Mouse (Mus musculus) forebrain, embryonic 13.5 days (tissue): ENCODE data around the gene Trio. TPM values are rescaled to one million over a fixed set of nuclear protein-coding genes. Genes with fewer than 3 reads are reported as not detected.

Experiments used
- ATAC-seq: fragments of 200-750 bp; cut with Nextera tagmentation; 2 replicates; pipeline ENCODE4 v1.8.0; 2017
- H3K27ac ChIP-seq: fragments of 300-500 bp; sonication (generic); 2 replicates; pipeline ENCODE4 v1.5.1; 2015; ENCODE audit warnings: inconsistent platforms, mild to moderate bottlenecking, moderate library complexity
- H3K27me3 ChIP-seq: fragments of 300-500 bp; sonication (generic); 2 replicates; pipeline ENCODE4 v1.6.1; 2015; ENCODE audit warnings: mild to moderate bottlenecking, inconsistent platforms
- H3K36me3 ChIP-seq: fragments of 300-500 bp; sonication (generic); 2 replicates; pipeline ENCODE4 v1.6.1; 2015; ENCODE audit warnings: mild to moderate bottlenecking, inconsistent platforms; ENCODE audit not compliant: poor library complexity, severe bottlenecking
- H3K4me1 ChIP-seq: fragments of 300-500 bp; sonication (generic); 2 replicates; pipeline ENCODE4 v1.6.1; 2015; ENCODE audit warnings: inconsistent platforms
- H3K4me2 ChIP-seq: fragments of 300-500 bp; sonication (generic); 2 replicates; pipeline ENCODE4 v1.6.1; 2015; ENCODE audit warnings: inconsistent platforms, mild to moderate bottlenecking, moderate library complexity
- H3K4me3 ChIP-seq: fragments of 300-500 bp; sonication (generic); 2 replicates; pipeline ENCODE4 v1.5.1; 2015; ENCODE audit warnings: mild to moderate bottlenecking, inconsistent platforms
- H3K9ac ChIP-seq: fragments of 300-500 bp; sonication (generic); 2 replicates; pipeline ENCODE4 v1.6.1; 2015; ENCODE audit warnings: mild to moderate bottlenecking, inconsistent platforms
- H3K9me3 ChIP-seq: fragments of 300-500 bp; sonication (generic); replicated peaks from 2 replicates; pipeline ENCODE4 v1.6.1; 2016; ENCODE audit warnings: inconsistent platforms
- WGBS: fragments of 180-500 bp; shearing (Covaris S2); methylation state at CpG from one replicate; pipeline ENCODE4 v1.1.7; 2015; 5-methylcytosine and 5-hydroxymethylcytosine counted together
- polyA plus RNA-seq: library from polyadenylated mRNA; unstranded; fragments of >200 nt; fragmentation: Nextera tagmentation; extraction: Ambion mirVana; gene quantifications from 2 replicates; pipeline ENCODE4 v1.2.1, GENCODE M21; 2015

Gene Trio
- polyA plus RNA-seq, 1 experiment from 2014 or later, result 36.0 TPM

GRCm38 (mm10) chr15:27981764-27982500 is 43.7 kb downstream of the Trio start:
- WGBS, result 82% methylated on average over 13 of the region's 13 CpGs
- ATAC-seq, result no peak
- H3K27ac ChIP-seq, result no peak overlapping the region
- H3K4me3 ChIP-seq, result no peak overlapping the region
- no peaks in the 10 kb centered on the region for H3K27me3 ChIP-seq
- H3K4me1 ChIP-seq, result peaks cover 32% of the 10 kb centered on the region
- H3K36me3 ChIP-seq, result no peaks in the 10 kb centered on the region
- no peak overlapping the region for H3K9ac ChIP-seq
- no peak overlapping the region for H3K4me2 ChIP-seq
- H3K9me3 ChIP-seq, result no peaks in the 10 kb centered on the region

GRCm38 (mm10) chr15:27981258-27981657 is 44.4 kb downstream of the Trio start:
- Histone ChIP-seq H3K36me3 (no peaks in the 10 kb centered on the region), H3K4me1 (peaks cover 28% of the 10 kb centered on the region), H3K27me3 (no peaks in the 10 kb centered on the region), H3K9ac (no peak overlapping the region), H3K27ac (no peak overlapping the region), H3K4me2 (no peak overlapping the region), H3K9me3 (no peaks in the 10 kb centered on the region), H3K4me3 (no peak overlapping the region)
- no peak for ATAC-seq
- 68% methylated on average over 3 of the region's 3 CpGs for WGBS

GRCm38 (mm10) chr15:27980436-27980835 is 45.2 kb downstream of the Trio start:
- H3K9ac ChIP-seq, result no peak overlapping the region
- no peaks in the 10 kb centered on the region for H3K9me3 ChIP-seq
- peaks cover 28% of the 10 kb centered on the region for H3K4me1 ChIP-seq
- H3K27ac ChIP-seq, result no peak overlapping the region
- no peak overlapping the region for H3K4me2 ChIP-seq
- no peaks in the 10 kb centered on the region for H3K36me3 ChIP-seq
- H3K4me3 ChIP-seq, result no peak overlapping the region
- ATAC-seq, result no peak
- WGBS, result 93% methylated on average over 13 of the region's 13 CpGs
- H3K27me3 ChIP-seq, result no peaks in the 10 kb centered on the region

- Histone ChIP-seq H3K27me3 (no peaks in the 10 kb centered on the region), H3K36me3 (no peaks in the 10 kb centered on the region), H3K4me1 (peaks cover 23% of the 10 kb centered on the region), H3K9me3 (no peaks in the 10 kb centered on the region), H3K4me3 (no peak overlapping the region), H3K4me2 (no peak overlapping the region), H3K9ac (no peak overlapping the region), H3K27ac (no peak overlapping the region)
- no peak for ATAC-seq
- WGBS, result 81% methylated on average over 4 of the region's 4 CpGs
These were observed 48.7 kb downstream of the Trio start for GRCm38 (mm10) chr15:27976950-27977349.

GRCm38 (mm10) chr15:27976366-27976765 is 49.3 kb downstream of the Trio start:
- ATAC-seq, result no peak
- H3K4me3 ChIP-seq, result no peak overlapping the region
- H3K9ac ChIP-seq, result no peak overlapping the region
- no peaks in the 10 kb centered on the region for H3K27me3 ChIP-seq
- H3K4me1 ChIP-seq, result peaks cover 17% of the 10 kb centered on the region
- no peak overlapping the region for H3K4me2 ChIP-seq
- no peak overlapping the region for H3K27ac ChIP-seq
- H3K9me3 ChIP-seq, result no peaks in the 10 kb centered on the region
- no peaks in the 10 kb centered on the region for H3K36me3 ChIP-seq

- H3K4me2 ChIP-seq, result no peak overlapping the region
- H3K27me3 ChIP-seq, result no peaks in the 10 kb centered on the region
- no peak overlapping the region for H3K4me3 ChIP-seq
- WGBS, result 85% methylated on average over 8 of the region's 8 CpGs
- no peak overlapping the region for H3K27ac ChIP-seq
- no peaks in the 10 kb centered on the region for H3K36me3 ChIP-seq
- no peak for ATAC-seq
- H3K9me3 ChIP-seq, result no peaks in the 10 kb centered on the region
- no peak overlapping the region for H3K9ac ChIP-seq
- H3K4me1 ChIP-seq, result peaks cover 13% of the 10 kb centered on the region
These were observed 51.0 kb downstream of the Trio start for GRCm38 (mm10) chr15:27974637-27975036.

GRCm38 (mm10) chr15:27968183-27968582 is 57.5 kb downstream of the Trio start:
- Histone ChIP-seq H3K27me3 (no peaks in the 10 kb centered on the region), H3K4me3 (no peak overlapping the region), H3K4me2 (no peak overlapping the region), H3K9ac (no peak overlapping the region), H3K36me3 (no peaks in the 10 kb centered on the region), H3K4me1 (peaks cover 35% of the 10 kb centered on the region), H3K27ac (no peak overlapping the region; the same call in 1 of the 2 replicates), H3K9me3 (no peaks in the 10 kb centered on the region)
- WGBS, result 80% methylated on average over 8 of the region's 8 CpGs
- ATAC-seq, result 0 out of 2 replicates have a peak, but pooled peaks have one; percentile 43

GRCm38 (mm10) chr15:27967128-27967876 is 58.3 kb downstream of the Trio start:
- 77% methylated on average over 14 of the region's 14 CpGs for WGBS
- peaks cover 44% of the 10 kb centered on the region for H3K4me1 ChIP-seq

GRCm38 (mm10) chr15:27964877-27965276 is 60.8 kb downstream of the Trio start:
- H3K4me1 ChIP-seq, result peaks cover 65% of the 10 kb centered on the region
- H3K4me2 ChIP-seq, result no peak overlapping the region
- H3K9ac ChIP-seq, result no peak overlapping the region
- 76% methylated on average over 6 of the region's 6 CpGs for WGBS
- no peaks in the 10 kb centered on the region for H3K36me3 ChIP-seq
- no peaks in the 10 kb centered on the region for H3K27me3 ChIP-seq
- no peaks in the 10 kb centered on the region for H3K9me3 ChIP-seq
- no peak overlapping the region for H3K27ac ChIP-seq
- ATAC-seq, result no peak
- no peak overlapping the region for H3K4me3 ChIP-seq

More at GRCm38 (mm10) chr15:27967128-27967876, 58.3 kb downstream of the Trio start:
- H3K9ac ChIP-seq, result no peak overlapping the region
- H3K27me3 ChIP-seq, result no peaks in the 10 kb centered on the region
- H3K9me3 ChIP-seq, result no peaks in the 10 kb centered on the region
- H3K27ac ChIP-seq, result no peak overlapping the region; the same call in 1 of the 2 replicates
- no peak overlapping the region for H3K4me2 ChIP-seq
- H3K36me3 ChIP-seq, result no peaks in the 10 kb centered on the region
- no peak overlapping the region for H3K4me3 ChIP-seq
- no peak for ATAC-seq

GRCm38 (mm10) chr15:27963506-27963905 is 62.1 kb downstream of the Trio start:
- peaks cover 73% of the 10 kb centered on the region for H3K4me1 ChIP-seq
- ATAC-seq, result no peak
- WGBS, result 92% methylated on average over 2 of the region's 2 CpGs

GRCm38 (mm10) chr15:27960642-27961041 is 65.0 kb downstream of the Trio start:
- Histone ChIP-seq H3K27ac (no peak overlapping the region), H3K27me3 (no peaks in the 10 kb centered on the region), H3K4me2 (no peak overlapping the region), H3K4me3 (no peak overlapping the region), H3K9ac (no peak overlapping the region), H3K4me1 (peaks cover 72% of the 10 kb centered on the region), H3K36me3 (no peaks in the 10 kb centered on the region), H3K9me3 (no peaks in the 10 kb centered on the region)
- ATAC-seq, result no peak
- 79% methylated on average over 9 of the region's 9 CpGs for WGBS

More at GRCm38 (mm10) chr15:27963506-27963905, 62.1 kb downstream of the Trio start:
- H3K4me3 ChIP-seq, result no peak overlapping the region
- no peak overlapping the region for H3K9ac ChIP-seq
- no peaks in the 10 kb centered on the region for H3K9me3 ChIP-seq
- H3K27ac ChIP-seq, result no peak overlapping the region
- no peaks in the 10 kb centered on the region for H3K36me3 ChIP-seq
- H3K4me2 ChIP-seq, result no peak overlapping the region
- H3K27me3 ChIP-seq, result no peaks in the 10 kb centered on the region

GRCm38 (mm10) chr15:27957867-27958266 is 67.8 kb downstream of the Trio start:
- H3K4me3 ChIP-seq, result no peak overlapping the region
- 66% methylated on average over 9 of the region's 9 CpGs for WGBS
- ATAC-seq, result peak; percentile 38; the same call in 1 of the 2 replicates
- H3K36me3 ChIP-seq, result no peaks in the 10 kb centered on the region
- peak overlapping the region; percentile 5; the same call in 1 of the 2 replicates for H3K27ac ChIP-seq
- no peak overlapping the region for H3K9ac ChIP-seq
- H3K4me2 ChIP-seq, result no peak overlapping the region
- no peaks in the 10 kb centered on the region for H3K9me3 ChIP-seq
- peaks cover 80% of the 10 kb centered on the region for H3K4me1 ChIP-seq
- H3K27me3 ChIP-seq, result no peaks in the 10 kb centered on the region
